In genomic region chr14:30625856-30626726, GRCm38 (mm10) we compare ENCODE assay signal across 8 mouse cellular contexts. TPM values are rescaled to one million over a fixed set of nuclear protein-coding genes. Genes with fewer than 3 reads are reported as not detected.
DNase-seq lines count a peak whose midpoint lies in the region; ATAC-seq and TF ChIP-seq lines count a peak whose summit lies in the region.

Gene Prkcd (minus strand): TSS chr14:30626210.

- WGBS in intestine, embryonic 15.5 days: under 1% methylated on average over 71 of the region's 71 CpGs
- under 1% methylated on average over 71 of the region's 71 CpGs for WGBS in limb, embryonic 10.5 days
- WGBS in midbrain, embryonic 12.5 days: under 1% methylated on average over 70 of the region's 71 CpGs
- under 1% methylated on average over 71 of the region's 71 CpGs for whole genome bisulfite sequencing in spleen, adult 2 months

- H3K9me3 ChIP-seq in intestine, embryonic 15.5 days: no peaks in the 10 kb centered on the region
- no peaks in the 10 kb centered on the region for H3K9me3 ChIP-seq in limb, embryonic 10.5 days (replicated peaks)
- H3K9me3 ChIP-seq in midbrain, embryonic 12.5 days: no peaks in the 10 kb centered on the region

- no peaks in the 10 kb centered on the region for H3K36me3 ChIP-seq in intestine, embryonic 15.5 days
- no peaks in the 10 kb centered on the region for H3K36me3 ChIP-seq in limb, embryonic 10.5 days
- no peaks in the 10 kb centered on the region for H3K36me3 ChIP-seq in midbrain, embryonic 12.5 days
- peaks cover 7% of the 10 kb centered on the region; the same call in 1 of the 2 replicates for H3K36me3 ChIP-seq in spleen, adult 2 months (ENCODE audit: control insufficient read depth, insufficient read depth, low read length)

- TF ChIP-seq POLR2A in spleen, adult 2 months (IDR thresholded peaks at IDR 0.05; ENCODE audit: low read depth, low read length): peak; percentile 81

- peak; percentile 10 to 35 for DNase-seq in left cerebral cortex, adult 18-20 months (ENCODE audit: low spot score in 2 of 2)
- no peak for DNase-seq in left cerebral cortex, adult 11 months (ENCODE audit: low spot score)
- peak; percentile 89 for DNase-seq in embryo, embryonic 11 days
- peak; percentile 73 to 79 for DNase-seq in gastrocnemius, postnatal 4 days (ENCODE audit: low spot score in 2 of 2)
- DNase-seq in limb, embryonic 10.5 days (ENCODE audit: low spot score): peak; percentile 90
- peak; percentile 72 to 86 for DNase-seq in spleen, adult 2 months (ENCODE audit: low read depth in 1 of 2, low spot score in 2 of 2)

- H3K27ac ChIP-seq in intestine, embryonic 15.5 days: peak within 1 kb of the TSS; percentile 76
- H3K27ac ChIP-seq in limb, embryonic 10.5 days: peak within 1 kb of the TSS; percentile 87
- H3K27ac ChIP-seq in midbrain, embryonic 12.5 days (replicated peaks): no peak within 1 kb of the TSS
- peak within 1 kb of the TSS; percentile 83 for H3K27ac ChIP-seq in spleen, adult 2 months (ENCODE audit: insufficient read depth, low read length)

- H3K27me3 ChIP-seq in intestine, embryonic 15.5 days (replicated peaks): no peaks in the 10 kb centered on the region
- H3K27me3 ChIP-seq in limb, embryonic 10.5 days (ENCODE audit: low read depth, poor library complexity, severe bottlenecking): peaks cover 9% of the 10 kb centered on the region
- H3K27me3 ChIP-seq in midbrain, embryonic 12.5 days: peaks cover 50% of the 10 kb centered on the region
- H3K27me3 ChIP-seq in spleen, adult 2 months (ENCODE audit: control insufficient read depth, insufficient read depth, low read length): no peaks in the 10 kb centered on the region

- H3K4me1 ChIP-seq in intestine, embryonic 15.5 days (replicated peaks): peaks cover 27% of the 10 kb centered on the region
- H3K4me1 ChIP-seq in limb, embryonic 10.5 days: peaks cover 26% of the 10 kb centered on the region
- H3K4me1 ChIP-seq in midbrain, embryonic 12.5 days: peaks cover 20% of the 10 kb centered on the region
- H3K4me1 ChIP-seq in spleen, adult 2 months (ENCODE audit: control insufficient read depth, insufficient read depth, insufficient read length): peaks cover 42% of the 10 kb centered on the region

- H3K4me2 ChIP-seq in intestine, embryonic 15.5 days (replicated peaks): peak within 1 kb of the TSS; percentile 79
- peak within 1 kb of the TSS; percentile 61 for H3K4me2 ChIP-seq in midbrain, embryonic 12.5 days (replicated peaks)

- peak within 1 kb of the TSS; percentile 74 for H3K9ac ChIP-seq in intestine, embryonic 15.5 days
- peak within 1 kb of the TSS; percentile 43 for H3K9ac ChIP-seq in midbrain, embryonic 12.5 days (replicated peaks)

- peak within 1 kb of the TSS; percentile 84 for H3K4me3 ChIP-seq in intestine, embryonic 15.5 days (replicated peaks)
- H3K4me3 ChIP-seq in limb, embryonic 10.5 days: peak within 1 kb of the TSS; percentile 82
- H3K4me3 ChIP-seq in midbrain, embryonic 12.5 days: peak within 1 kb of the TSS; percentile 54
- peak within 1 kb of the TSS; percentile 93 for H3K4me3 ChIP-seq in spleen, adult 2 months (ENCODE audit: extremely low read depth, insufficient read depth, insufficient read length)

- ATAC-seq in intestine, embryonic 15.5 days: peak; percentile 85
- peak; percentile 64 for ATAC-seq in midbrain, embryonic 12.5 days (ENCODE audit: low FRiP score, low read depth)

- no peak for TF ChIP-seq CTCF in spleen, adult 2 months (IDR thresholded peaks at IDR 0.05; ENCODE audit: extremely low read depth, insufficient read depth, insufficient read length, insufficient replicate concordance)

RNA-seq across cellular contexts. Expression of gene Prkcd, which starts in this region (rescaled TPM):
- total RNA-seq in left cerebral cortex, adult 18-20 months (2021): 10 to 100 TPM; 11.4 to 12.7 TPM
- total RNA-seq in gastrocnemius, postnatal 4 days (2021): 10 to 100 TPM; 25.3 to 32.0 TPM
- polyA plus RNA-seq in intestine, embryonic 15.5 days (2015; fragmentation: Nextera tagmentation; extraction: Ambion mirVana): 57.2 and 58.3 TPM in 2 replicates
- polyA plus RNA-seq in limb, embryonic 10.5 days (2016; fragmentation: Nextera tagmentation; extraction: Ambion mirVana): 26.0 and 36.8 TPM in 2 replicates
- 25.3 and 26.9 TPM in 2 replicates for polyA plus RNA-seq in midbrain, embryonic 12.5 days (2016; fragmentation: Nextera tagmentation; extraction: Ambion mirVana)
- polyA plus RNA-seq in spleen, adult 2 months (2012; rRNA removed): 187 and 226 TPM in 2 replicates
